Mouse (Mus musculus): ENCODE measurements around the gene Ppdpf.

GRCm38 (mm10) chr2:181224994-181225393 lies 37.9 kb downstream of the Ppdpf start:
- TF ChIP-seq GATA1 (IDR thresholded peaks at IDR 0.05; ENCODE audit: low read length), result no peak
- no peak for TF ChIP-seq TAL1 (IDR thresholded peaks at IDR 0.05; ENCODE audit: low read length)

Measured in erythroblast, embryonic 14.5 days (primary cell).